Mouse (Mus musculus) lung, embryonic 14.5 days (tissue): Measurements from ENCODE around the gene Ppp4r4. TPM values are rescaled to one million over a fixed set of nuclear protein-coding genes. Genes with fewer than 3 reads are reported as not detected.
"Not testable (repeated sequence)": the region's sequence is repeated elsewhere in the genome, so short reads cannot be mapped to it uniquely, and the experiment has no call there.

Source experiments
- ATAC-seq: fragments of 200-750 bp; cut with Nextera tagmentation; 2 replicates; pipeline ENCODE4 v1.8.0; 2017; ENCODE audit warnings: mild to moderate bottlenecking, moderate TSS enrichment, moderate library complexity; ENCODE audit not compliant: insufficient read depth
- DNase-seq: peaks from one replicate; pipeline ENCODE4 v3.0.0-alpha.2; 2015
- H3K27ac ChIP-seq: fragments of 300-500 bp; sonication (generic); 2 replicates; pipeline ENCODE4 v1.5.1; 2014; ENCODE audit warnings: low read depth, mild to moderate bottlenecking, moderate library complexity
- H3K27me3 ChIP-seq: fragments of 300-500 bp; sonication (generic); 2 replicates; pipeline ENCODE4 v1.6.1; 2014; ENCODE audit warnings: low read length, control low read depth; ENCODE audit not compliant: insufficient read depth
- H3K36me3 ChIP-seq: fragments of 300-500 bp; sonication (generic); 2 replicates; pipeline ENCODE4 v1.6.1; 2014; ENCODE audit warnings: control low read depth; ENCODE audit not compliant: insufficient read depth
- H3K4me1 ChIP-seq: fragments of 300-500 bp; sonication (generic); 2 replicates; pipeline ENCODE4 v1.6.1; 2014; ENCODE audit warnings: antibody characterized with exemption, control low read depth; ENCODE audit not compliant: insufficient read depth
- H3K4me2 ChIP-seq: fragments of 300-500 bp; sonication (generic); 2 replicates; pipeline ENCODE4 v1.6.1; 2014; ENCODE audit warnings: mild to moderate bottlenecking
- H3K4me3 ChIP-seq: fragments of 300-500 bp; sonication (generic); 2 replicates; pipeline ENCODE4 v1.5.1; 2014; ENCODE audit warnings: low read depth, low read length
- H3K9ac ChIP-seq: fragments of 300-500 bp; sonication (generic); 2 replicates; pipeline ENCODE4 v1.6.1; 2014
- H3K9me3 ChIP-seq: fragments of 300-500 bp; sonication (generic); 2 replicates; pipeline ENCODE4 v1.6.1; 2016; ENCODE audit warnings: low read depth, low read length, control low read depth
- CTCF ChIP-seq: IDR thresholded peaks from 2 replicates; pipeline ENCODE4 v1.5.1; 2016; ENCODE audit warnings: antibody characterized with exemption, low read depth
- whole genome bisulfite sequencing: fragments of 180-500 bp; shearing (Covaris S2); extraction: QIAGEN DNeasy Blood & Tissue Kit; methylation state at CpG from one replicate; pipeline ENCODE4 v1.1.7; 2014; 5-methylcytosine and 5-hydroxymethylcytosine counted together
- polyA plus RNA-seq: library from polyadenylated mRNA; unstranded; fragments of >200 nt; fragmentation: Nextera tagmentation; extraction: Ambion mirVana; gene quantifications from 2 replicates; pipeline ENCODE4 v1.2.1, GENCODE M21; 2014

The Ppp4r4 gene
- polyA plus RNA-seq, 1 experiment from 2014 or later: 1.6 TPM

GRCm38 (mm10) chr12:103551422-103551821, 19.3 kb downstream of the Ppp4r4 start:
- TF ChIP-seq CTCF: no peak
- H3K27ac ChIP-seq: no peak overlapping the region
- DNase-seq: no peak
- no peaks in the 10 kb centered on the region for H3K9me3 ChIP-seq
- H3K4me1 ChIP-seq: no peaks in the 10 kb centered on the region
- no peak overlapping the region for H3K4me3 ChIP-seq
- ATAC-seq: no peak
- 38% methylated on average over 4 of the region's 4 CpGs for WGBS
- H3K36me3 ChIP-seq: no peaks in the 10 kb centered on the region
- no peak overlapping the region for H3K9ac ChIP-seq
- no peaks in the 10 kb centered on the region for H3K27me3 ChIP-seq
- no peak overlapping the region for H3K4me2 ChIP-seq

- ATAC-seq: no peak
- WGBS: 64% methylated on average over 2 of the region's 2 CpGs
- H3K4me3 ChIP-seq: no peak overlapping the region
Observed at GRCm38 (mm10) chr12:103552506-103552905, 20.4 kb downstream of the Ppp4r4 start.

GRCm38 (mm10) chr12:103553497-103553896, 21.4 kb downstream of the Ppp4r4 start:
- H3K4me1 ChIP-seq: no peaks in the 10 kb centered on the region
- H3K36me3 ChIP-seq: no peaks in the 10 kb centered on the region
- no peak overlapping the region for H3K9ac ChIP-seq
- DNase-seq: no peak
- no peak overlapping the region for H3K27ac ChIP-seq
- H3K9me3 ChIP-seq: no peaks in the 10 kb centered on the region
- H3K4me3 ChIP-seq: no peak overlapping the region
- no peak for TF ChIP-seq CTCF
- H3K4me2 ChIP-seq: no peak overlapping the region
- 65% methylated on average over 3 of the region's 3 CpGs for WGBS
- no peak for ATAC-seq
- no peaks in the 10 kb centered on the region for H3K27me3 ChIP-seq

More at GRCm38 (mm10) chr12:103552506-103552905, 20.4 kb downstream of the Ppp4r4 start:
- H3K27ac ChIP-seq: no peak overlapping the region
- no peak for DNase-seq
- H3K4me2 ChIP-seq: no peak overlapping the region
- no peaks in the 10 kb centered on the region for H3K4me1 ChIP-seq
- no peak for TF ChIP-seq CTCF
- no peaks in the 10 kb centered on the region for H3K9me3 ChIP-seq
- no peaks in the 10 kb centered on the region for H3K36me3 ChIP-seq
- no peak overlapping the region for H3K9ac ChIP-seq
- H3K27me3 ChIP-seq: no peaks in the 10 kb centered on the region

- no peaks in the 10 kb centered on the region for H3K36me3 ChIP-seq
- H3K4me2 ChIP-seq: no peak overlapping the region
- DNase-seq: no peak
- 82% methylated on average over 5 of the region's 5 CpGs for WGBS
- H3K4me3 ChIP-seq: no peak overlapping the region
- H3K27me3 ChIP-seq: no peaks in the 10 kb centered on the region
- no peak for TF ChIP-seq CTCF
- no peaks in the 10 kb centered on the region for H3K9me3 ChIP-seq
- H3K9ac ChIP-seq: no peak overlapping the region
- ATAC-seq: no peak
- no peaks in the 10 kb centered on the region for H3K4me1 ChIP-seq
- H3K27ac ChIP-seq: no peak overlapping the region
Observed at GRCm38 (mm10) chr12:103556856-103557255, 24.8 kb downstream of the Ppp4r4 start.

GRCm38 (mm10) chr12:103564726-103565125, 32.6 kb downstream of the Ppp4r4 start:
- no peaks in the 10 kb centered on the region for H3K36me3 ChIP-seq
- ATAC-seq (no peak), DNase-seq (no peak)
- no peaks in the 10 kb centered on the region for H3K27me3 ChIP-seq
- H3K27ac ChIP-seq: no peak overlapping the region
- no peak overlapping the region for H3K4me3 ChIP-seq
- no peak for TF ChIP-seq CTCF
- H3K4me1 ChIP-seq: no peaks in the 10 kb centered on the region
- no peak overlapping the region for H3K4me2 ChIP-seq
- 60% methylated on average over 1 of the region's 1 CpGs for WGBS
- no peaks in the 10 kb centered on the region for H3K9me3 ChIP-seq
- no peak overlapping the region for H3K9ac ChIP-seq

GRCm38 (mm10) chr12:103565151-103565550, 33.1 kb downstream of the Ppp4r4 start:
- no peak overlapping the region for H3K27ac ChIP-seq
- H3K4me2 ChIP-seq: no peak overlapping the region
- no peak overlapping the region for H3K9ac ChIP-seq
- no peaks in the 10 kb centered on the region for H3K36me3 ChIP-seq
- no peaks in the 10 kb centered on the region for H3K4me1 ChIP-seq
- WGBS: 77% methylated on average over 7 of the region's 7 CpGs
- H3K27me3 ChIP-seq: no peaks in the 10 kb centered on the region
- no peaks in the 10 kb centered on the region for H3K9me3 ChIP-seq
- TF ChIP-seq CTCF: no peak
- no peak overlapping the region for H3K4me3 ChIP-seq
- no peak for DNase-seq
- no peak for ATAC-seq

GRCm38 (mm10) chr12:103567129-103567528, 35.0 kb downstream of the Ppp4r4 start:
- Histone ChIP-seq H3K27me3 (no peaks in the 10 kb centered on the region), H3K4me3 (no peak overlapping the region), H3K9me3 (no peaks in the 10 kb centered on the region), H3K4me2 (no peak overlapping the region), H3K9ac (no peak overlapping the region), H3K27ac (no peak overlapping the region), H3K36me3 (no peaks in the 10 kb centered on the region), H3K4me1 (no peaks in the 10 kb centered on the region)
- TF ChIP-seq CTCF: peak; percentile 30
- ATAC-seq (no peak), DNase-seq (peak; percentile 22)
- 65% methylated on average over 3 of the region's 3 CpGs for WGBS

- ATAC-seq: 0 out of 2 replicates have a peak, but pooled peaks have one; percentile 31
Observed at GRCm38 (mm10) chr12:103569690-103570089, 37.6 kb downstream of the Ppp4r4 start.

GRCm38 (mm10) chr12:103578148-103578547, 46.1 kb downstream of the Ppp4r4 start:
- H3K27me3 ChIP-seq, H3K9me3 ChIP-seq, H3K27ac ChIP-seq, ATAC-seq, H3K4me1 ChIP-seq, H3K36me3 ChIP-seq, H3K4me2 ChIP-seq, H3K9ac ChIP-seq, H3K4me3 ChIP-seq, DNase-seq: not testable (repeated sequence)
- WGBS: 77% methylated on average over 6 of the region's 6 CpGs

More at GRCm38 (mm10) chr12:103569690-103570089, 37.6 kb downstream of the Ppp4r4 start:
- WGBS: 39% methylated on average over 6 of the region's 6 CpGs
- no peak overlapping the region for H3K9ac ChIP-seq
- no peaks in the 10 kb centered on the region for H3K4me1 ChIP-seq
- H3K27me3 ChIP-seq: no peaks in the 10 kb centered on the region
- no peak for DNase-seq
- H3K4me2 ChIP-seq: no peak overlapping the region
- no peaks in the 10 kb centered on the region for H3K9me3 ChIP-seq
- no peak overlapping the region for H3K27ac ChIP-seq
- no peak overlapping the region for H3K4me3 ChIP-seq
- no peaks in the 10 kb centered on the region for H3K36me3 ChIP-seq
- TF ChIP-seq CTCF: no peak
